Mouse (Mus musculus): Measurements from ENCODE around the gene Kctd5.

- no peak for TF ChIP-seq CTCF (IDR thresholded peaks at IDR 0.05; ENCODE audit: low read depth, low read length)
- TF ChIP-seq GATA1 (IDR thresholded peaks at IDR 0.05; ENCODE audit: borderline replicate concordance, low read length) = no peak
- no peak for TF ChIP-seq GATA2 (IDR thresholded peaks at IDR 0.05; ENCODE audit: borderline replicate concordance, low read depth, low read length)
Observed at GRCm38 (mm10) chr17:24006930-24007329, 66.4 kb downstream of the Kctd5 start.
